ENCODE assay signal across 22 mouse cellular contexts in genomic region chr19:27120876-27121275, GRCm38 (mm10).
DNase-seq lines count a peak whose midpoint lies in the region; ATAC-seq lines count a peak whose summit lies in the region.
"Had no signal": no experiment of that assay in that cellular context is flagged by ENCODE, and none has a peak within 500 bp of the region (broad histone marks: within the 10 kb centered on the region; RNA-seq: fewer than 3 reads in every experiment).

No protein-coding gene starts in this region.

- no peaks in the 10 kb centered on the region for H3K36me3 ChIP-seq in midbrain, embryonic 14.5 days (ENCODE audit: control insufficient read depth, insufficient read depth, low read length)
- H3K36me3 ChIP-seq in midbrain, embryonic 10.5 days: no peaks in the 10 kb centered on the region
- H3K36me3 ChIP-seq: embryonic facial prominence, embryonic 12.5 days; heart, embryonic 13.5 days; hindbrain, embryonic 12.5 days had no signal

- no peaks in the 10 kb centered on the region for H3K9me3 ChIP-seq in midbrain, embryonic 14.5 days (ENCODE audit: control insufficient read depth, low read length)
- no peaks in the 10 kb centered on the region for H3K9me3 ChIP-seq in midbrain, embryonic 10.5 days (replicated peaks)
- H3K9me3 ChIP-seq: embryonic facial prominence, embryonic 12.5 days; hindbrain, embryonic 12.5 days had no signal

- WGBS in midbrain, embryonic 14.5 days: 61% methylated on average over 5 of the region's 5 CpGs
- 76% methylated on average over 5 of the region's 5 CpGs for WGBS in midbrain, embryonic 10.5 days

- H3K9ac ChIP-seq in midbrain, embryonic 14.5 days (replicated peaks; ENCODE audit: low read length): no peak overlapping the region
- H3K9ac ChIP-seq: embryonic facial prominence, embryonic 12.5 days; heart, embryonic 13.5 days; hindbrain, embryonic 12.5 days had no signal

- H3K4me1 ChIP-seq in midbrain, embryonic 14.5 days (ENCODE audit: control insufficient read depth, insufficient read depth, low read length): peaks cover 17% of the 10 kb centered on the region; the same call in 1 of the 2 replicates
- H3K4me1 ChIP-seq in midbrain, embryonic 10.5 days: no peaks in the 10 kb centered on the region
- H3K4me1 ChIP-seq: embryonic facial prominence, embryonic 12.5 days; heart, embryonic 13.5 days; hindbrain, embryonic 12.5 days had no signal

- H3K27ac ChIP-seq in midbrain, embryonic 14.5 days (replicated peaks; ENCODE audit: low read depth, low read length): no peak overlapping the region
- H3K27ac ChIP-seq in midbrain, embryonic 10.5 days (replicated peaks): no peak overlapping the region
- H3K27ac ChIP-seq: embryonic facial prominence, embryonic 12.5 days; gastrocnemius, adult 2 months; heart, embryonic 13.5 days; hindbrain, embryonic 12.5 days had no signal

- no peak overlapping the region for H3K4me2 ChIP-seq in midbrain, embryonic 14.5 days (ENCODE audit: low read length)
- H3K4me2 ChIP-seq: embryonic facial prominence, embryonic 12.5 days; heart, embryonic 13.5 days; hindbrain, embryonic 12.5 days had no signal

- no peak for ATAC-seq in midbrain, embryonic 14.5 days (ENCODE audit: low FRiP score, low TSS enrichment)
- ATAC-seq in erythroblast, adult 5-6 weeks (replicated peaks; ENCODE audit: low FRiP score, poor library complexity, severe bottlenecking): no peak
- ATAC-seq: forebrain, embryonic 14.5 days; hindbrain, embryonic 16.5 days; inflammation-experienced regulatory T-cells, adult 6 months had no signal

- peak; percentile 27 for DNase-seq in midbrain, embryonic 14.5 days
- no peak for DNase-seq in midbrain, embryonic 10.5 days (ENCODE audit: low spot score)
- DNase-seq in Muller cell, postnatal 12 days (ENCODE audit: inconsistent ontology term): peak; percentile 24
- DNase-seq in thymus, adult 18-20 months: peak; percentile 60 to 73
- DNase-seq in thymus, postnatal 14 days: peak; percentile 77
- DNase-seq in adrenal gland, adult (ENCODE audit: inconsistent age in 2 of 2, low spot score in 1 of 2): no peak
- DNase-seq in ovary, postnatal 36 days (ENCODE audit: low spot score): no peak
- DNase-seq: adrenal gland, adult 8-10 months; cerebellum, adult 2 months; cerebellum, postnatal 14 days; embryo, embryonic 11 days; gastrocnemius, adult 2 months; gastrocnemius, postnatal 25 days; heart, postnatal 36 days had no signal

- no peak overlapping the region for H3K4me3 ChIP-seq in midbrain, embryonic 14.5 days (replicated peaks; ENCODE audit: low read depth, low read length)
- no peak overlapping the region for H3K4me3 ChIP-seq in midbrain, embryonic 10.5 days
- H3K4me3 ChIP-seq: embryonic facial prominence, embryonic 12.5 days; gastrocnemius, adult 2 months; heart, embryonic 13.5 days; hindbrain, embryonic 12.5 days had no signal

- H3K27me3 ChIP-seq in midbrain, embryonic 14.5 days (ENCODE audit: control insufficient read depth, insufficient read depth, low read length): no peaks in the 10 kb centered on the region
- H3K27me3 ChIP-seq in midbrain, embryonic 10.5 days (ENCODE audit: low read depth, poor library complexity, severe bottlenecking): no peaks in the 10 kb centered on the region
- H3K27me3 ChIP-seq: CH12.LX; embryonic facial prominence, embryonic 12.5 days; heart, embryonic 13.5 days; hindbrain, embryonic 12.5 days had no signal

Comparison
In these comparisons a context has a peak if more than half of its experiments do, and no peak if none do; other contexts are left out.
1. DNase-seq: peak in midbrain, embryonic 14.5 days (single experiment), Muller cell, postnatal 12 days (single experiment), thymus, adult 18-20 months (2 of 2) and thymus, postnatal 14 days (single experiment); none in midbrain, embryonic 10.5 days (single experiment), adrenal gland, adult (0 of 2) and ovary, postnatal 36 days (single experiment).